Mouse (Mus musculus): ENCODE results near the gene Dhx58.

The Dhx58 gene

DNA sequence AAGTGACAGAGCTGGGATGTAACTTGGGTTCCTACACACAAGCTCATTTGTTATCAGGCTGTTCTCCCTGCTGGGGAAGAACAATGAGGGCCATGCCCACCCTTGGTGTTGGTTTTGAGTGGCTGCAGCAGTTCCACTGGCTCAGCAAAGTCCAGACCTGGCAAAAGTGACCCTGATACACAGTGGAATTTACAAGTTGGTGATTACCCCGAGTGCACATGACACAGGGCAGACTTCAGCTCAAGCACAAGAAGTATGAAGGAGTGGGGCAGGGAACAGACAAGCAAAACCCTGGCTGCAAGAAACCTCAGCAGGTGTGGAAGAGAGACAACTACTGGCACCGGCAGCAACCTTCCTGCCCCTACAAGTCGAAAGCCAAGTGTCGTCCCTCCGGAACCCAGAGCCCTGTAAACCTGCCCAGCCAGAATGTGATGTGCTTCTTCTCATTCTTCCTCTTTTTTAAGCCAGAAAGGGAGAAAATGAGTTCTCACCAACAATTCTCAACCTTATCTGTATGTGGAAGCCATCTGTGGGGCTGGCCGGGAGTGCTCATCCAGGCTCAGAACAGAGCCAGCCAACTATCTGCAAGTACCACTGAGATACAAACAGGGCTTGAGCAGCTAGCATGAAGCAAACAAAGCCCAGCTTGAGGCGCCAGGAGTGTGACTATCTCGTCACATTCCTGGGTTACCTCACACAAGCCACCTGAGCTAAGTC is 17.9 kb upstream of the Dhx58 start:
- DNase-seq: no peak

DNA sequence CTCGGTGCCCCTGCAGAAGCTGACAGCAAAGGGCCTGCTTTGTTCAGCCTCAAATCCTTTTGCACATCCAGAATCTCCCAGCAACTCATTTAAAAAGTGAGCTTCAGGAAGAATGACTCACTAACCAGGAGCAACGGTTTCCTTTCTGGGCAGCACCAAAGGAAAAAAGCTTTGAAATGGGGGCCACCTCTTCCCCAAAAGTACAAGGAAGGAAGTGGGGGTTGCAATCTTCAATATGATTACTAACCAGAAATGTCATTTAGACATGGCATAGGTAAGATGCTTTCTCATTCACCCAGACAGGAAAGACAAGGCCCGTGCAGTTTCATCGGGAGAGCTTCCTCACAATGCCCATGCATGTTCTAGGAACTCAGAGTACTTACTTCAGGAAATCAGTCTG is 17.2 kb upstream of the Dhx58 start:
- no peak for DNase-seq

DNA sequence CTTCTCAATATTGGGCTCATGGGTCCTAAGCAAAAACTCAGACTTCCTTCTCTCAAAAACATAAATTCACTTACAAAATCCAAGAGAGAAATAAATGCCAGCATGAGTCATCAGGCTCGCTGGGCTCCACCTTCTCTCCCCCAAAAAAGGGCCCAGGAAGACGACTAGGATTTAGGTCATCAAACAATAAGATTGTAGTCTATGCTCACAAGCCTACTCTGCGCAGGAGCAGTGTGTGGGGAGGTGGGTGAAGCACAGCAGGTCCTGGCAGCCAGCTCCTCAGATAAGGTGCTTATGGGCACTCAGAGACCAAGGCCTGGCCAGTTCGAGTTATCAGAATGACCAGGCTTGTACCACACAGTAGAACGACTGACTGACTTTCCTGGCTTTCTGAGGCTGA is 16.3 kb upstream of the Dhx58 start:
- no peak for DNase-seq

DNA sequence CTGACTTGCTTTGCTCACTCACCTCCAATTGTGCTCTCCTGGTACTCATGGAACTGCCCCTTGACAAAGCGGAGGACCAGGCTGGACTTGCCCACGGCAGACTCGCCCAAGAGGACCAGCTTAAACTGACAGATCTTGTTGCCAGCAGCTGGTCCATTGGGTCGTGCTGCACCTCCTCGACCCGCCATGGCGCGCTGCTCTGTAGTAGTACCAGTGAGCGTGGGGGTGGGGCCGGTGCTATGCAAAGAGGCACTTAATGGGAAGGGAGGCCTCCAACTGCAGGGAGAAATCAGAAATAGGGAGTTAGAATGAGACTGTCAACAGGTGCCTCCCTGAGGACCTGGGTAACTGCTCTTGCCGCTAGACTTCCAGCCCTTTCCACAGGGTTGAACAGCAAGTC is 15.8 kb upstream of the Dhx58 start:
- DNase-seq: no peak

DNA sequence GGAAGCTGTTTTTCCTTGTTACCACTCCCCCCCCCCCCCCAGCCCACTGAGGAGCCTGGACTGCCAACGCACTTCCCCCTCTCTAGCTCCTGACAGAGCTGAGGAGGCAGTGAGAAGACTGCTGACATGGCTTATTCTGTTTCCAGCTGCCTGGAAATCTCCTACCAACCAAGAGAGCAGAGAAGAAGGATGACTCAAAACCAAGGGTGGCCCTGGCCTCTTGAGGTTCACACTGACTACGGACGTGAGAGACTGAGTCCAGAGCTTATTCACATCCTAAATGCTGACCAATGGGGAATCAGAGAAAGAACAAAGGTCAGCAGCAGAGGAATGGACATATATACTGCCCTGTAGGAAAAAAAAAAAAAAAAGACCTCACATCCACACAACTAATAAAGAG is 15.2 kb upstream of the Dhx58 start:
- DNase-seq: no peak

DNA sequence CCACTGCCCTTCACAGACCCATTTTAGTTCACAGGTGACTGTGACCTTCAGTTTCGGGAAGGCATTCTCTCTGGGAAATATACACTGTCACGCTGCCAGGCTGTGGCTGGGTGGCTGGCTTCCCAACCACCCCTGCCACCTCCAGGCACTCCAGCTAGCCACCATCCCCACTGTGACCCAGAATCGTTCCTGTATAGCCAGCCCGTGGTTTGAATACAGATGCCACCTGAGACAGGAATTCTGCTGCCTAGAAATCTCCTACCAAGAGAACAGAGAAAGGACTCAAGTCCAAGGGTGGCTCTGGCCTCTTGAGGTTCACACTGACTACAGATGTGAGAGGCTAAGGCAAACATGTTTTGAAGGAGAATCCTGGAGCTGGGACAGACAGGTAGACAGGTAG is 14.8 kb upstream of the Dhx58 start:
- no peak for DNase-seq

DNA sequence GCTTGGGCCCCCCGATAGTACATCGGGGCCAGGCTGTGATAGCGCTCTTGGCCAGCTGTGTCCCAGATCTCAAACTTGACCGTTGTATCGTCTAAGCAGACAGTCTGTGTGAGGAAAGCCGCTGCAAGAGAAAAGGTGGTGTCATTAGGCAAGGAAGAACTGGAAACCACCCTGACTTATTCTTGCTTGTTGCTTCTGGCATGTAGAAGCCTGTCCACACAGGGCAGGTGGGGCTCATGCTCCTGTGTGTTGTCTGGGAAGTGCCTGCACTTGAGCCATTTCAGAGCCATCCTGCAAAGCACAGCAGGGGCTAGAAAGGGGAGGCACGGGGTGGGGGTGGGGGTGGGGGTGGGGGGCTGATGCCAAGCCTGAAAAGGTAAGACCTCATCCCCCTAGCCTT is 14.4 kb upstream of the Dhx58 start:
- DNase-seq: no peak

DNA sequence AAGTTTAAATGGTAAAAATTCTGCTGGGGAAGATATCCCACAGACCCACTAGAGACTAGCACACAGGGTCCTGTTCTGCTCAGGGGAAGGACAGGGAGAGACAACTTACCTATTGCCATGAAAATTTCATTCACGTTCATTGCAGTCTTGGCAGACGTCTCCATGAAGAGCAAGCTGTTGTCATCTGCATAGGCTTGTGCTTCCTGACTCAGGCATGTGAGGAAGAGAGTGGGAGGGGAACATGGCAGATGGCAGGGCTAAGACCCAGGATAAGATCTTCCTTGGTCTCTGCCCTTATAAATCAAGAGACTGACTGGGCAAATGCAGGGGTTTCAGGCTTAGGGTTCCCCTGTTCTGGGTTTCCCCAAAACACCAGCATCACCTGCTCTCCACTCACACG is 12.6 kb upstream of the Dhx58 start:
- no peak for DNase-seq

DNA sequence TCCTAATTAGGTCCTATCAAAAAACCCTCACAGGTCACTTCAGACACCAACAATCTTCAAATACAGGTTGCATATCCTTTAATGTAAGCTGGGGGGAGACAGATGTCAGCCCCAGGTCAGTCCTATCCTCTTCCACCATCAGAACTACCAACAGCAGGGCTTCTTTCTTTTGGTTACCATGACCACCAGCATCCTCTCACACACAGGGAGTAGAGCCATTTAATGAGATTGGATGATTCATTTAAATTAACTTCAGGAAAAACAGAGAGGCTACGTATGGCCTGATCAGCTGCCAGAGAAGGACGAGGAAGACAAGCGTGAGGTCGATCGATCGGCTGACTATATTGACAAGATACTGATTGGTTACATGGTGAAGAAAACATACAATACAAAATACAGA is 10.9 kb upstream of the Dhx58 start:
- no peak for DNase-seq

DNA sequence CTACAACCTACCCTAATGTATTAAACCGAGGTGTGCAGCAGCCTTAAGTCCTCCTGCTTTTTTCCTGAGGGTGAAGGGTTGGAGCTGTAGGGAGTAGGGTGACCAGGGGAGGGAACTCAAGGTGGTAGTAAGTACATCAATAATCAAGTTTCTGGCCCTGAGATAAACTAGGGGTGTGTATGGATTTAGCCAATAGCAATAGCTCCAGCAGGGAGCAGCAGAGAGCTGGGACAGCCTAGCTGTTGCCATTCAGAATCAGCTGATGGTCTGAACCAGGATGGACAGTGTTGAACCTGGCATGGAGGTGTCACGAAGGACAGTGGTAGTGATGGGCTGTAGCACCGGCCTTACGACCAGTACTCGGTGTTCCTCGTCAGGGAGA is 10.5 kb upstream of the Dhx58 start:
- peak; percentile 47 to 74 for DNase-seq

DNA sequence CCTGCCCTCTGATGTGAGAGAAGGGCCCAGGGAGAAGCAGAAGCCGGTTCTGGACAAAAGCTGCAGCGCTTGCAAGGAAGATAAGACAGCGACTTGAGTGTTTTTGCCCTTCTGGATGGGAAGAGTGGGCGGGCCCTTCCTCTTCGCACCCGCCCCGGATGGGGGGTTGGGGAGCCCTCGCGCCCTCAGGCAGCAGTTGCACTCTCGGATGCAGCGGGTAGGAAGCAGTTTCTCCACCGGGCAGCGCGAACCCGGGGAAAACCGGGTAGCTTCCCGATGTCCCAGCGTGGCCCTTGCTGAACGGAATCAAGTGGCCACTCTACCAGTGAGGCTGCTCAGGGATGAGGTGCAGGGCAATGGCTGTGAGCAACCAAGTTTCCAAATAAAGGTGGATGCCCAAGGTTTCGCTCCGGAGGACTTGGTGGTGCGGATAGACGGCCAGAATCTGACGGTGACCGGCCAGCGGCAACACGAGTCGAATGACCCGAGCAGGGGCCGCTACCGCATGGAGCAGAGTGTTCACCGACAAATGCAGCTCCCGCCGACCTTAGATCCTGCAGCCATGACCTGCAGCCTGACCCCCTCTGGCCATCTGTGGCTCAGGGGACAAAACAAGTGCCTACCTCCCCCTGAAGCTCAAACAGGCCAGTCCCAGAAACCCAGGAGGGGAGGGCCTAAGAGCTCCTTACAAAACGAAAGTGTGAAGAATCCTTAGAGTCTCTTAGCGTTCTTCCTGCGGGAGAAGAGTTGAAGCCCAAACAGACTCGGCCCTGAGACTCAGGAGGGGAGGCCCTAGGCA is 9.9 kb upstream of the Dhx58 start, which contains the start of gene Hspb9:
Hspb9 (plus strand) TSS at position 116 of the 799 bp plus-strand sequence.
- peak; percentile 71 to 82 for DNase-seq

DNA sequence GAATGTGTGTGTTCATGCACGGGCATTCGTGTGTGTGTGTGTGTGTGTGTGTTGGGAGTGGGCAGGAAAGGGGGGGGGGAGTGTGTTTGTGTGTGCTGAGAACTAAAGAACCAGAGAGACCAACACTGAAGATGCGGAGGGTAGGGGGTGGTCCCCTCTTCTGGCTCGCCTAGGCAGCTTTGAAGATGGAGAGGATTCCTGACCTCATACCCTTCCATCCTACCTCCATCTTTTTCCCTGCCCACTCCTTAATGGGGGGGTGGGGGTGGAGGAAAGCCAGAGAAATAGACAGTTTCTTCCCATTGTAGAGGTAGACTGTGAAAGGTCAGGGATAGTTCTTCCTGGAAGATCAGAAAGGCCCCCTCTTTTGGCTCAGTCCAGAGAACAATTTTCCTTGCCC is 9.1 kb upstream of the Dhx58 start:
- no peak for DNase-seq

DNA sequence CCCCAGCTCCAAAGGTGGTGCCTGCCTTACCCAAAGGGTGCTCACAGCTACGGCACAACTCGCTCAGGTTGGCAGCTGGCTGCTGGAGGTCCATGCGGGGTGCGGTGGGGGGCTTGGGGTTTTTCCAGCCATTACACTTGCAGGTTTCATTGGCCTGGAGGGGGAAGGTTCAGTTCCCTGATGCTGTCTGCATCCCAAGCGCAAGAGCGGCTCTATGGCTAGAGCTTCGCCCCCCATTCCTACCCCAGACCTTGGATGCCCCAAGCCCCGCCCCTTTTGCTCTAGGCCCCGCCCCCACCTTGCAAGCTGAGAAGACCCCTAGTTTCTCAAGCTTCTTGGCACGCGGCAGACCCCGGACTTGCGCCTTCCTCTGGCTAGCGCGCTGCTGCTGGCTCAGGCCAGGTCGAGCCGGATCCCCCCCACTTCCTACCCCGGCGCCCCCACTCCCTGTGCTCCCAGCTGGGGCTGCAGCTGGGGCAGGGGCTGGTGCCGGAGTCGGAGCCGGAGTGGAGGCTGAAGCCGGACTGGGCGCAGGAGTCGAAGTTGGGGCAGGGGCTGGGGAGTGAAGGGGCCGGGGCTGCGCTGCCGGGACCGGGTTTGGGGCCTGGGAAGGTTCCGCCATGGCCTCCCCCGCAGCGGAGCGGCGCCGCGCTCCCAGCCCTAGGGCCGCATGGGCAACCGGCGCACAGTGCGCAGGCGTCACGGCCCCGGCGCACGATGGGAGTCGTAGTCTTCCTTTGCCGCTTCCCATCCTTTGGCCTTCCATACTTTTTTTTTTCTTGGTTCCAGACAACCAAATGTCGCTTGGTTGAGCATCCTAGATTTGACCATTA is 7.9 kb upstream of the Dhx58 start, which contains the start of gene Kat2a:
Kat2a (minus strand) TSS at position 683 of the 833 bp plus-strand sequence.
- peak; percentile 64 to 77 for DNase-seq

DNA sequence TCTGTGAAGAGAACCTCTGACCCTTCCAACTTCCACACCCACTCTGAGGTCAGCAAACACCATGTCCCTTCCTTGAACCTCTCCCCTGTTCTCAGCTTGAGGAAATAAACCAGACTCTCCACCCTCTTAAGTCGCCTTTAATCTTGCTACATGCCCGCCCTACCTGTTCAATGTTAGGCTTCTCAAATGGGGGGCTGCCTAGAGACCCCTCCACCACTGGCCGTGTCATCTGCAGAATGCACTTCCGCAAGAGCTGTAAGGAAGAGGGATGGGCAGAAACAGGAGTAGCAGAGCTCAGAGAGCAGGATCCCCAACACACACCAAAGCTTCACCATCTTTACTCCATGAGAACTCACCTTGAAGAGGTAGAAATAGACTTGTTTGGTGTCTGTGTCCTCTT is 6.9 kb upstream of the Dhx58 start:
- DNase-seq: no peak

DNA sequence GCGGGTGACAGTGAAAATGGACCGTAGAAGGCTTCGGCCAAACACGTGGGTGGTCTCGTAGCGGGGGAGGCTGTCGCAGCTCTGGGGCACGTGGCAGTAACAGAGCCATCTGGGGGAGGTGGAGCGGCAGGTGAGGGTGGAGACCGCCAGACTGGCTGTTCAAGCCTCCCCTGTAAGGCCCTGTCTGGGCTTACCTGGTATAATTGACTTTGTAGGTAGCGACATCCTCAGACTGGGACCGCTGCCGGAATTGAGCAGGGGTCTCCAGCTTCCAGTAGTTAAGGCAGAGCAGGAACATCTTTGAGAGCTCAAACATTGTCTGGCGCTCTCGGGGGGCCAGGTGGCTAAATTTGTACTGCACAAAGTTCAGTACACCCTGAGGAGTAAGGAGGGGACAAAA is 6.5 kb upstream of the Dhx58 start:
- DNase-seq: no peak

DNA sequence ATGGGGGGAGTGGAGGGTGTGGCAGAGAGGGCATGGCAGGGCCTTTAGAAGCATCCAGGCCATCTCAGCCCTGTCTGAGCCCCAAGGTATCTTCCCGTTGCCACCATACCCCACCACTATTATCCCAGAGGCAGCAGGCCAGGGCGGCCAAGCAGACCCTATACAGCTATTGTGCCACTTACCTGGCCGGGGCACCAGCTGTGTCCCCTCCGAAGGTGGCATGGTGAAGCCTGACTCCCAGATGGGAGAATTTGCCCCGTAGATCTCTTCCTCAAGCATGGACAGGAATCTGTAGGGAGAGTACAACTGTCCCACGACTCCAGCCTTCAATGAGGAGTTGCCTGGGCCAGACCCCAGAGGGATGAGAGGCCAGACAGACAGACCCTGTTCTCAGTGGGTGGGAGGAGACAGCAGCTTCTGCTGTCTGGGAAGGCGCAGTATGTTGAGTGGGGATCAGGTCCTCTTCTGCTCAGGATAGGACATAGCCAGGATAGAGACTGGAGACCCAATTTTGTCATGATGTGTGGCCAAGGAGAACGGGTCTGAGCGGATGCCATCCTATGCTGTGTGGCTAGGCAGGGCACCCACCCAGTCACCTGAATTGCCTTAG is 5.2 kb upstream of the Dhx58 start:
- no peak for DNase-seq

DNA sequence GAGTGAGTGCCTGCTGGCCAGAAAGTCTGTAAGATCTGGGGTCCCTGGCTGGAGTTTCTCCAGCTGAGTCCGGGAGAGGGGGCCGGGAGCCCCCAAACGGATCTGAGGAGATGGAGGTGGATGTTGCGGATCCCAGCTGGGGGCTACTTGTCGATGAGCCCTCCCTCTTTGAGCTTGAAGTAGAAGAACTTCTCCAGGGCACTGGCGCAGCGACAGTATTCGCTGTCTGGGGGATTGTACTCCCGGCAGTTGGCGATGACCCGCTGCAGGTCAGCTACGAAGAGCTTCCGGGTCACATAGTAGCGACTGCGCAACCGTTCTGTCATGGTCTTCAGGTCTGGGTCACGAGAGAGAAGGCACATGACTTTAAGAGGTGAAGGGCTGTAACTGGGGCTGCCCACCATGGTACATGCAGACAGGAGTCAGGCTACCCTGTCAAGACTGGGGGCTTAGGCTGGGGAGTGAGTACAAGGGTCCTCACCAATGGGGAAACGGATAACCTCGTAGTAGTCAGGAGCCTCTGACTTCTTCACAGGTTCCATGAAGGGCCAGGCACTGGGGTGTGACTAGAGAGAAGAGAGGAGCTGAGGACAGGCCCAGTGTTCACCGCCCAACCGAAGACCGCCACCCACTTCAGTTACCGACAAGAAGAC is 1.1 kb upstream of the Dhx58 start:
- no peak for DNase-seq

DNA sequence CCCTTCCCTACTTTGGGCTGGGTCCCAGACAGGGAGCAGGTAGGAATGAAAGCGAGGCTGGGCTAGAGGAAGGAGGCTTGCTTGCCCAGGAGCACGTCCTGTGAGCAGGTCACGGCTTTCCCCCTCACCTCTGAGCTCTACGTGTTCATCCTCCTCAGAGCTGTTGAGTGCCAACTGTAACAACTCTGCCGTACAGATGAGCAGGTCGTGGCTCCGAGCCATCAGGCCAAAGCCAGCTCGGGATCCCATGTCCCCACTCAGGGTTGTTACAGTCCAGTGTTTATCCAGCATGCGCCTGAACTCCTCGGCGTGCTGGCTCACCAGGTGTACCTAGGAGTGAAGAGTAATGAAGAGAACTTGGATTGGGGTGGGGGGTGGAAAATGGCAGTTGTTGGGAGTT is 705 bp downstream of the Dhx58 start:
- no peak for DNase-seq

DNA sequence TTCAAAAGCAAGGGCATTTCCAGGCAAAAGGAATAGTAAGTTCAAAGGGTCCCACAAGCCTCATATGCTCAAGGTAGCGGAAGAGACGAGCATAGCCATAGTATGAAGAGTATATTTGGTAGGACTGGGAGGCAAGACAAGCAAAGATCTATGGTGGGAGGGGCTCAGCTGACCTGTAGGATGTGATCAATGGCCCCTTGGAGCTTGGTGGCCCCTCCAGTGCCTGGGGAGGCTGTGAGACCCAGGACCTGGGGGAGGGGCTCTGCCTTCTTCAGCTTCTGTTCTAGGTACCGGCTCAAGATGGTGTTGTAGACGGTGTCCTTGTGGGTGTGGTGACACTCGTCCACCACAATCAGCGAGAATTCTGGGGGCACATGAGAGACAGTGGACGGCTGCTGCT is 1.2 kb downstream of the Dhx58 start:
- no peak for DNase-seq

DNA sequence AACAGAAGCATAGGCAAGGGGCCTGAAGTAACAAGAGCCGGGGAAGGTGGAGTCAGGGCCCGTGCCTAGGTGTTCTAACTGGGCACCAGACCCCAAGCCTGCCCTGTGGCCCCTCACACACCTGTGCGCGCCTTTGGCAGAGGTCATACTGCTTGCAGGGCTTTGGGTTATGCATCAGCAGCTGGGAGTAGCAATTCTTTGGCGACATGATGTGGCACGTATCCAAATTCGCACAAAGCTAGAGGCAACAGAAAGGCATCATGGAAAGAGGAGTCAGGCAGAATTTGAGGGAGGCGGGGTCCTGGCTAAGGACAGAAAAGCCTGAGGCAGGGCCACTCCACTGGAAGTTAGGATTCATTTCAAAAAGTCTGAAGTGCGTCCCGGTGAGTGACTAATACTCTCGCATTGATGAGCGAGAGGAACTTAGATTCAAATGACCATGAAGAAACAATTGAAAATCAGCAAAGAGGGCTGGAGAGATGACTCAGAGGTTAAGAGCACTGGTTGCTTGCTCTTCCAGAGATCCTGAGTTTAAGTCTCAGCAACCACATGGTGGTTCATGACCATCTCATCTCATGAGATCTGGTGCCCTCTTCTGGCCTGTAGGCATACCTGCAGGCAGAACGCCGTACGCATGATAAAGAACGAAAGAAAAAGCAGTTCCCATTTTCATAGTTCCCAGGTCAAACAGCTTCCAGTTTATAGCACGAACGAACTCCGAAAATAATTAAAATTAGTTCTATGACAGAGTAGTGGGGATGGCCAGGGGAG is 1.8 kb downstream of the Dhx58 start:
- peak in 1 of 2 experiments; percentile 63 for DNase-seq

DNA sequence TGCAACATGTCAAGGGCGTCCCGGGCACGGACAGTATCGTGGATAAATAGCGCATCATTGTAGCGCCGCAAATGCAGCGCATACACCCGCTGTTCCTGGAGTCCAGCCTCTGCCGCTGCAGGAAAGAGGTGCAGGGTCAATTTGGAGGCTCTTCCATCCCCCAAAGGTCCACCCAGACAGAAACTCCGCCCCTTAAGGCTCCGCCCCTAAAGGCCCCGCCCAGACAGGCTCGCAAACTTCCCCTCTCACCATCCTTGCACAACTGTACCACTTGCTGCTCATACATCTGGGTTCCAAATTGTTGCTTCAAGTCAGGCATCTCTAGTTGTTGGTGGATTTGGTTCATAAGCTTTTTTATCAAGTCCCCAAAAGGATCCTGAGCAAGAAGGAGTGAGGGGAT is 2.8 kb downstream of the Dhx58 start:
- DNase-seq: peak; percentile 62 to 66

DNA sequence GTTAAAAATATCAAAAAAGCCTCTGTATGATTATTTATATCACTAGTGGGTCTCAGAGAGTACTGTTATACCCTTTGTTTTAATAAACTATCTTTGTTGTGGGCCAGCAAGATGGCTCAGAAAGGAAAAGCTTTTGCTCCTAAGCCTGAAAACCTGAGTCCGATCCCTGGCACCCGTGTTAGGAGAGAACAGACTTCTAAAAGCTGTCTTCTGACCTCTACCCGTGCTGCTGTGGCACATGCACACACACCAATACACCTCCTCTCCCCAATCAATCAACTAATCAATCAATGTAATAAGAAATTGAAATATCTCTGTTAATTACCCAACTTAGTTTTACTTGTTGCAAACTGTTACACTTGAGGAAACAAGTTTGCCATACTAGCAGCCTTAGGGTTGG is 3.4 kb downstream of the Dhx58 start:
- DNase-seq: no peak

Measured in spleen, adult 18-20 months (tissue).